Mouse (Mus musculus): ENCODE results near the gene Junb.
A peak's percentile ranks its signal among the peaks of the same experiment; 100 is the strongest.

Gene Junb

GRCm38 (mm10) chr8:84937620-84938485, 40.7 kb downstream of the Junb start:
- no peak for DNase-seq (ENCODE audit: extremely low spot score)

- peak; percentile 71 for DNase-seq (ENCODE audit: extremely low spot score)
Measured at GRCm38 (mm10) chr8:84936962-84937546, 41.5 kb downstream of the Junb start, which contains the start of gene Mast1. Gene Mast1 (minus strand): TSS chr8:84937359.

GRCm38 (mm10) chr8:84936041-84936961, 42.2 kb downstream of the Junb start:
- DNase-seq (ENCODE audit: extremely low spot score), result no peak

- no peak for DNase-seq (ENCODE audit: extremely low spot score)
Measured at GRCm38 (mm10) chr8:84935489-84935888, 43.0 kb downstream of the Junb start.

GRCm38 (mm10) chr8:84934860-84935259, 43.7 kb downstream of the Junb start:
- DNase-seq (ENCODE audit: extremely low spot score), result no peak

- no peak for DNase-seq (ENCODE audit: extremely low spot score)
Measured at GRCm38 (mm10) chr8:84933767-84934559, 44.6 kb downstream of the Junb start.

GRCm38 (mm10) chr8:84930582-84930981, 47.9 kb downstream of the Junb start:
- DNase-seq (ENCODE audit: extremely low spot score), result no peak

GRCm38 (mm10) chr8:84928456-84929306, 49.8 kb downstream of the Junb start:
- DNase-seq (ENCODE audit: extremely low spot score), result peak; percentile 80

- DNase-seq (ENCODE audit: extremely low spot score), result no peak
Measured at GRCm38 (mm10) chr8:84927513-84927912, 51.0 kb downstream of the Junb start.

GRCm38 (mm10) chr8:84925557-84925956, 53.0 kb downstream of the Junb start:
- no peak for DNase-seq (ENCODE audit: extremely low spot score)
